Mouse (Mus musculus): ENCODE data around the gene Myog. TPM values are rescaled to one million over a fixed set of nuclear protein-coding genes. Genes with fewer than 3 reads are reported as not detected.

Gene Myog
- total RNA-seq, 1 experiment: 0.18 TPM

DNA sequence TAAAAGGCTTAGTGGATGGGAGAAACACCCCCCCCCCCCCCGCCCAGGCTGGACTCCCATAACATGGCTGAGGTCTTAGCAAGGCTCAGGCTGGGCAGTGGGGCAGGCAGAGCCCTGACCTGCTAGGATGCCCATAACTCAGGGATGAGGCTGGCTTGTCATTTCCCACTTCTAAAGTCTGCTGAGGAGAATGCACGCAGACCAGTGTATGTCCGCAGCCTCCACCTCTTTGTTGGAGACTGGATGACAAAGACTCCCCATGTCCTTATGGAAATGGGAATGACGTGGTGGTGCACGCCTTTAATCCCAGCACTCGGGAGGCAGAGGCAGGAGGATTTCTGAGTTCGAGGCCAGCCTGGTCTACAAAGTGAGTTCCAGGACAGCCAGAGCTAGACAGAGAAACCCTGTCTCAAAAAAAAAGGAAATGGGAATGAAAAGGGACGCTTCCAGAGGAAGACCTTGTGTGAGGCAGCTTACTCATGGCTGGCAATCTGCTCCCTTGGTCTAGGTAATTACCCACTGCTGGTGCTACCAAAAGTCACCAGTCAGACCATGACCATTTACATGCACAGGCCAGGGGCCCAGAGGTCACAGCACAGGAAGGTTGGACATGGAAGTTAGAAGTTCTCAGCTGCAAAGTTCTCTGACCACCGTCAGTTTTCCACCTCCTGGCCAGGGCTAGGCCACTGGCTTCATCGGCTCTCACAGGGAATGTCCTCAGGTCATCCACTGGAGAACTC, 43.8 kb downstream of the Myog start:
- H3K9ac ChIP-seq (ENCODE audit: insufficient read depth, low read depth, low read length, poor library complexity, severe bottlenecking): no peak overlapping the region
- peaks cover 2 to 9% of the 10 kb centered on the region in 2 experiments; a peak in 1 of 4 replicates for H3K4me1 ChIP-seq (ENCODE audit: control insufficient read depth in 2 of 2, insufficient read depth in 2 of 2, low read length in 2 of 2, poor library complexity in 1 of 2)
- H3K36me3 ChIP-seq (ENCODE audit: control insufficient read depth, insufficient read depth, low read length, poor library complexity, severe bottlenecking): no peaks in the 10 kb centered on the region
- in situ Hi-C loops (cut with MboI; ENCODE audit: low sequenced_read_pairs in 2 of 2, unreplicated experiment in 2 of 2): loop anchor here in 1 of 2 experiments (5.0 kb wide), 1 partner anchor 181 kb away; no protein-coding TSS in a partner anchor
- TF ChIP-seq MAFK (IDR thresholded peaks at IDR 0.05; ENCODE audit: insufficient read depth, low read depth, low read length) (no peak), CHD2 (IDR thresholded peaks at IDR 0.05; ENCODE audit: low read depth, low read length) (no peak), HCFC1 (IDR thresholded peaks at IDR 0.05; ENCODE audit: borderline replicate concordance, insufficient read depth, low read length) (no peak), ZNF384 (IDR thresholded peaks at IDR 0.05; ENCODE audit: low read depth, low read length) (no peak), ZC3H11A (IDR thresholded peaks at IDR 0.05; ENCODE audit: borderline replicate concordance, low read depth, low read length) (no peak)
- no peak for DNase-seq (ENCODE audit: low read depth, low spot score)
- H3K27ac ChIP-seq (ENCODE audit: insufficient read depth, low read depth, low read length, poor library complexity, severe bottlenecking): no peak overlapping the region
- no peak overlapping the region for H3K4me3 ChIP-seq (ENCODE audit: insufficient read depth in 1 of 2, low read depth in 1 of 2, low read length in 2 of 2, poor library complexity in 1 of 2, severe bottlenecking in 1 of 2)
- H3K9me3 ChIP-seq (ENCODE audit: control insufficient read depth, insufficient read depth, low read depth, low read length): no peaks in the 10 kb centered on the region

DNA sequence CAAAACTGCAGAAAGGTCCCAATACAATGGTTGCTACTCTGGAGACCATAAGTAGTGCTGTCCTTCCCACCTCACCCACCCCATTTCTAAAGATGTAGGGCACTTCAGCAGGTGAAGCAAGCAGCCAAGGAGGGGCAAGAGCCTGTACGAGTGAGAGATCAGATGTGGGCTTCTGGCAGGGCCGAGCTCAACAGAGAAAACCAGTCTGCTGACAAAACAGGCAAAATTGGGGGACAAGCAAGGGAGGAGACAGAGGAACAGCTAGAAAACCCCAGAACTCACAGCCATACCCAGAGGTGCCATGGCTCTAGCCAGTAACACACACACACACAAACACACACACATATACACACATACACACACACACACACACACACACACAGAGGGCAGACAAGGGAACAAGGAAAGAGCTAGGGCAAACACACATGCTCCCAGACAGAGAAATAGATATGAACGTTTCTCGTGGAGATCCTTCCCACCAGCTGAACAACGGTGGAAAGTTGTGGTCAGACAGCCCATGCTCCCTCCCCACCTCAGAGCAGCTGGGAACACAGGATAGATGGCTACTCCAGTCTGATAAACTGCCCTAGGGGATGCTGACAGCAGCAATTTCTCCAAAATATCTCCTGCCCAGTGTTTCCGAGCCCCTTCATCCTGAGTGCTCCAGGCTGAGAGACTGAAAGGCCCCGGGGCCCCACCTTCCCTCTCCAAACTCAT, 44.5 kb downstream of the Myog start:
- Histone ChIP-seq H3K9me3 (ENCODE audit: control insufficient read depth, insufficient read depth, low read depth, low read length) (no peaks in the 10 kb centered on the region), H3K27ac (ENCODE audit: insufficient read depth, low read depth, low read length, poor library complexity, severe bottlenecking) (no peak overlapping the region), H3K9ac (ENCODE audit: insufficient read depth, low read depth, low read length, poor library complexity, severe bottlenecking) (no peak overlapping the region), H3K4me3 (ENCODE audit: insufficient read depth in 1 of 2, low read depth in 1 of 2, low read length in 2 of 2, poor library complexity in 1 of 2, severe bottlenecking in 1 of 2) (no peak overlapping the region), H3K36me3 (ENCODE audit: control insufficient read depth, insufficient read depth, low read length, poor library complexity, severe bottlenecking) (no peaks in the 10 kb centered on the region), H3K4me1 (ENCODE audit: control insufficient read depth in 2 of 2, insufficient read depth in 2 of 2, low read length in 2 of 2, poor library complexity in 1 of 2) (peaks cover under 1 to 6% of the 10 kb centered on the region in 2 experiments; a peak in 1 of 4 replicates)
- DNase-seq (ENCODE audit: low read depth, low spot score): no peak
- TF ChIP-seq CHD2 (IDR thresholded peaks at IDR 0.05; ENCODE audit: low read depth, low read length) (no peak), HCFC1 (IDR thresholded peaks at IDR 0.05; ENCODE audit: borderline replicate concordance, insufficient read depth, low read length) (no peak), ZNF384 (IDR thresholded peaks at IDR 0.05; ENCODE audit: low read depth, low read length) (no peak), ZC3H11A (IDR thresholded peaks at IDR 0.05; ENCODE audit: borderline replicate concordance, low read depth, low read length) (no peak), MAFK (IDR thresholded peaks at IDR 0.05; ENCODE audit: insufficient read depth, low read depth, low read length) (no peak)
- in situ Hi-C loops (cut with MboI; ENCODE audit: low sequenced_read_pairs in 2 of 2, unreplicated experiment in 2 of 2): loop anchor here in 1 of 2 experiments (5.0 kb wide), 1 partner anchor 182 kb away; no protein-coding TSS in a partner anchor

DNA sequence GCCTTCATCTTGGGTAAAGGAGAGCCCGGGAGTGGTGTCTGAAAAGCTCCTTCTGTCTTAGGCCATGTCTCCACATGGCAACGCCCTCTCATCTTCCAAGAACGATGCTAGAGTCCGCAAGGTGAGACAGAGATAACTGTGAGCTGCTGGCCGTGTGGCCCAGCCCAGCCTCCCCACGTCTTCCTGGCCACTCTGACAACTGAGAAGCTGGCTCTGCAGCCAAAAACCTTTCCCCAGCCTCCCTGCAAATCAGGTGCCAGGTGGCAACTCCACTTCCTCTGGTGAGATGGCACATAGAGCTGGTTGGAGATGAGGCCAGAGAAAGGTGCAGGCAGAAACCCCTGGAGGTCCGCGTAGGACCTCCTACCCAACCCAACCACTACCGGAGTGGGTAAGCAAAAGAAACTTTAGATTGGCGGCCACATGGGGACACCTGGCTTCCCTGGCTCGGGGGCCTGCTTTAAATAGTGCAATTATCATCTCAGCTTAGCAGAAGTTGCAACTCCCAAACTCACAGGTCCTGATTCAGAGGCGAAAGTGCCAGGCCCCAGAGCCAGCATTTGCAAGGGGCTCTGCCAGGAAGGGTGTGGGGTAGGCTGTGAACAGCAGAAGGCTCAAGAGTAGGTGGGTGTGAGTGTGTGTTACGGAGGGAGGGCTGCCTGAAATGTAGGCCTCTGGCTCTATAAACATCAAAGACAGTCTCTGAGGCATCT, 45.6 kb downstream of the Myog start:
- Histone ChIP-seq H3K9me3 (ENCODE audit: control insufficient read depth, insufficient read depth, low read depth, low read length) (no peaks in the 10 kb centered on the region), H3K4me1 (ENCODE audit: control insufficient read depth in 2 of 2, insufficient read depth in 2 of 2, low read length in 2 of 2, poor library complexity in 1 of 2) (peaks cover 0 to 6% of the 10 kb centered on the region in 2 experiments; a peak in 1 of 4 replicates), H3K9ac (ENCODE audit: insufficient read depth, low read depth, low read length, poor library complexity, severe bottlenecking) (no peak overlapping the region), H3K27ac (ENCODE audit: insufficient read depth, low read depth, low read length, poor library complexity, severe bottlenecking) (no peak overlapping the region), H3K36me3 (ENCODE audit: control insufficient read depth, insufficient read depth, low read length, poor library complexity, severe bottlenecking) (no peaks in the 10 kb centered on the region; the same call in 1 of the 2 replicates), H3K4me3 (ENCODE audit: insufficient read depth in 1 of 2, low read depth in 1 of 2, low read length in 2 of 2, poor library complexity in 1 of 2, severe bottlenecking in 1 of 2) (no peak overlapping the region)
- TF ChIP-seq ZC3H11A (IDR thresholded peaks at IDR 0.05; ENCODE audit: borderline replicate concordance, low read depth, low read length) (no peak), ZNF384 (IDR thresholded peaks at IDR 0.05; ENCODE audit: low read depth, low read length) (no peak), HCFC1 (IDR thresholded peaks at IDR 0.05; ENCODE audit: borderline replicate concordance, insufficient read depth, low read length) (no peak), CHD2 (IDR thresholded peaks at IDR 0.05; ENCODE audit: low read depth, low read length) (no peak), MAFK (IDR thresholded peaks at IDR 0.05; ENCODE audit: insufficient read depth, low read depth, low read length) (no peak)
- DNase-seq (ENCODE audit: low read depth, low spot score): no peak
- in situ Hi-C loops (cut with MboI; ENCODE audit: low sequenced_read_pairs in 2 of 2, unreplicated experiment in 2 of 2): no loop called here

All from ES-E14 (cell line).